Mouse (Mus musculus): ENCODE data around the gene Clec2i.
A peak's percentile ranks its signal among the peaks of the same experiment; 100 is the strongest.

DNA sequence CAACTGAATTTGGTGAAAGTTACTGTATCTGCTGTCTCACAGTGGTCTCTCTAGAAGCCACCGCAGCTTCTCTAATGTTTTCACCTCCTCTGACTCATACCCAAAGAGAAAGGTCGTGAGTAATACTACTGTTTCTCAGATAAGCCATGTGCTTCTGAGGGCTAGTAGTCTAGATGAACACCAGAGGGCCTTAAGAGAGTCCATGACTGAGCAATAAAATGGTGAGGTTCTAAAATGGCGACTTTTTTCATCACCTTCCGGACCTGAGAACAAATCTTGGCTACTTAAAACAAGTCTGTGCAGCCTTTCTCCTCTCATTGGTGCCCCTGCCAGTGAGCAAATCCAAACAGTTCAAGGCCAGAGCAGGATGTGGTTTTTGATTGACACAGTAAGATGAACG is 1.4 kb downstream of the Clec2i start:
- TF ChIP-seq USF2 (conservative IDR thresholded peaks at IDR 0.05; ENCODE audit: low read depth, low read length) (no peak), EP300 (IDR thresholded peaks at IDR 0.05; ENCODE audit: low read length) (peak; percentile 89), CTCF (conservative IDR thresholded peaks at IDR 0.05 in 1 of 2, IDR thresholded peaks at IDR 0.05 in 1 of 2; ENCODE audit: low read depth in 2 of 2, low read length in 2 of 2) (peak in 1 of 2 experiments; percentile 58; a peak in 2 of 4 replicates)

All from CH12.LX (cell line).